32 mouse cellular contexts compared by ENCODE assay signal in the genomic region with DNA sequence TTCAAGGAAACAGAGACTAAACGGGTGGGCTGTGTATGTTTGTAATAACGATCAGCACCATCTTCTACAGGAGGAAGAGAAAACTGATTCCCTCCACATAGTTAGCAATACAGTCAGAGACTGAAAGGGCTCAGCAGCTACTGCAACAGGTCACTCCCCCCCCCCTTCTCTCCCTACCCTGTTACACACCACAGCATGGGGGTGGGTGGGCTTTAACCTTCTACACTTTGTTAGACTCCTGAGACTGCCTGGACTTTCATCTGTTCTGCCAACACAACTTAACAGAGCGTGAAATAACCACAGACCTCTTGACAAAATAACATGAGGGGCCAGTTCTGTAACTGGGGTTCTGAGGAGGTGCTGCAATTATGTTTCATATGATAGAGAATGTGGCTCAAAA. TPM values are rescaled to one million over a fixed set of nuclear protein-coding genes. Genes with fewer than 3 reads are reported as not detected.
DNase-seq lines count a peak whose midpoint lies in the region; ATAC-seq and TF ChIP-seq lines count a peak whose summit lies in the region.
"Had no signal": no experiment of that assay in that cellular context is flagged by ENCODE, and none has a peak within 500 bp of the region (broad histone marks: within the 10 kb centered on the region; RNA-seq: fewer than 3 reads in every experiment).

No protein-coding gene starts in this region.

- TF ChIP-seq POLR2A in CH12.LX (IDR thresholded peaks at IDR 0.05; ENCODE audit: low read depth, low read length), result no peak

- H3K27ac ChIP-seq in CH12.LX (ENCODE audit: insufficient read depth, low read depth), result no peak overlapping the region
- H3K27ac ChIP-seq in kidney, embryonic 15.5 days, result peak overlapping the region; percentile 74
- no peak overlapping the region for H3K27ac ChIP-seq in liver, postnatal 0 days (ENCODE audit: low read depth)
- H3K27ac ChIP-seq: heart, embryonic 13.5 days; hindbrain, embryonic 14.5 days; liver, embryonic 14.5 days; midbrain, embryonic 15.5 days; stomach, postnatal 0 days had no signal

- TF ChIP-seq RAD21 in CH12.LX (IDR thresholded peaks at IDR 0.05; ENCODE audit: low read depth, low read length), result no peak

- 29% methylated on average over 3 of the region's 3 CpGs for WGBS in kidney, embryonic 15.5 days
- WGBS in liver, postnatal 0 days (ENCODE audit: insufficient replicate concordance), result 73% methylated on average over 3 of the region's 3 CpGs

- H3K9me3 ChIP-seq in CH12.LX (replicated peaks; ENCODE audit: low read length), result no peaks in the 10 kb centered on the region
- H3K9me3 ChIP-seq in kidney, embryonic 15.5 days (replicated peaks), result no peaks in the 10 kb centered on the region
- H3K9me3 ChIP-seq in liver, postnatal 0 days (ENCODE audit: low read length), result no peaks in the 10 kb centered on the region
- H3K9me3 ChIP-seq: G1E; heart, embryonic 13.5 days; midbrain, embryonic 15.5 days had no signal

- peak; percentile 12 for DNase-seq in embryo, embryonic 11 days
- no peak for DNase-seq in embryo, embryonic 9.5 days (ENCODE audit: extremely low spot score)
- DNase-seq in CH12.LX (ENCODE audit: extremely low read depth) (peak; percentile 3), adipocyte (ENCODE audit: low spot score) (no peak)
- peak; percentile 36 to 46 for DNase-seq in kidney, postnatal 25 days
- DNase-seq in liver, postnatal 0 days, result no peak
- DNase-seq in heart, adult 11 months, result no peak
- DNase-seq: adrenal gland, postnatal 14 days; cerebellum, adult 11 months; cerebellum, adult 9-11 months; forebrain, postnatal 0 days; heart, postnatal 10 days; layer of hippocampus, adult 9-11 months; liver; lung, embryonic 14.5 days; lung, postnatal 14 days; right cerebral cortex, postnatal 4 days; thymus, adult 18-20 months; thymus, postnatal 25 days had no signal

- no peak for TF ChIP-seq CTCF in CH12.LX (conservative IDR thresholded peaks at IDR 0.05 in 1 of 2, IDR thresholded peaks at IDR 0.05 in 1 of 2; ENCODE audit: low read depth in 2 of 2, low read length in 2 of 2)
- no peak for TF ChIP-seq CTCF in liver, postnatal 0 days (IDR thresholded peaks at IDR 0.05; ENCODE audit: low read depth)

- no peak overlapping the region for H3K4me2 ChIP-seq in CH12.LX (ENCODE audit: insufficient read depth, low read depth, poor library complexity, severe bottlenecking)
- 0 out of 2 replicates have a peak overlapping the region, but pooled peaks have one; percentile 9 for H3K4me2 ChIP-seq in kidney, embryonic 15.5 days
- no peak overlapping the region for H3K4me2 ChIP-seq in liver, postnatal 0 days (ENCODE audit: low read depth, low read length)
- H3K4me2 ChIP-seq: heart, embryonic 13.5 days; hindbrain, embryonic 14.5 days; lung, embryonic 14.5 days; midbrain, embryonic 15.5 days had no signal

- no peak overlapping the region for H3K4me3 ChIP-seq in CH12.LX (replicated peaks in 1 of 3; ENCODE audit: low read depth in 2 of 3, low read length in 2 of 3, poor library complexity in 1 of 3)
- H3K4me3 ChIP-seq in kidney, embryonic 15.5 days (replicated peaks), result no peak overlapping the region
- H3K4me3 ChIP-seq in liver, postnatal 0 days (ENCODE audit: low read depth, low read length), result no peak overlapping the region
- H3K4me3 ChIP-seq: erythroblast, embryonic 14.5 days; heart, embryonic 13.5 days; midbrain, embryonic 15.5 days had no signal

- no peaks in the 10 kb centered on the region for H3K27me3 ChIP-seq in CH12.LX (replicated peaks)
- H3K27me3 ChIP-seq in kidney, embryonic 15.5 days, result no peaks in the 10 kb centered on the region
- no peaks in the 10 kb centered on the region for H3K27me3 ChIP-seq in liver, postnatal 0 days (ENCODE audit: insufficient read depth, low read length)
- H3K27me3 ChIP-seq: heart, embryonic 13.5 days; midbrain, embryonic 15.5 days; Patski had no signal

- dilution Hi-C loops in CH12.LX (cut with MboI; ENCODE audit: extremely low pct_ligation_motif_present, extremely low pct_unique_long_range_greater_than_20kb, low sequenced_read_pairs), result no loop called here

- no peak overlapping the region for H3K9ac ChIP-seq in CH12.LX (ENCODE audit: insufficient read depth, low read depth)
- H3K9ac ChIP-seq in kidney, embryonic 15.5 days, result no peak overlapping the region
- H3K9ac ChIP-seq in liver, postnatal 0 days (replicated peaks), result no peak overlapping the region
- H3K9ac ChIP-seq: forebrain, postnatal 0 days; heart, embryonic 13.5 days; hindbrain, embryonic 14.5 days; liver, embryonic 14.5 days; lung, embryonic 14.5 days; midbrain, embryonic 15.5 days had no signal

- no peaks in the 10 kb centered on the region for H3K36me3 ChIP-seq in CH12.LX (replicated peaks in 1 of 2; ENCODE audit: control insufficient read depth in 1 of 2, insufficient read depth in 1 of 2, low read length in 1 of 2)
- H3K36me3 ChIP-seq in kidney, embryonic 15.5 days, result no peaks in the 10 kb centered on the region
- H3K36me3 ChIP-seq in liver, postnatal 0 days (replicated peaks; ENCODE audit: insufficient read depth, low read length), result no peaks in the 10 kb centered on the region
- H3K36me3 ChIP-seq: G1E; heart, embryonic 13.5 days; midbrain, embryonic 15.5 days had no signal

- H3K79me2 ChIP-seq in CH12.LX (replicated peaks; ENCODE audit: control insufficient read depth, extremely low read depth, insufficient read depth, poor library complexity, severe bottlenecking), result no peaks in the 10 kb centered on the region

- ATAC-seq in kidney, embryonic 15.5 days (replicated peaks; ENCODE audit: low FRiP score), result peak; percentile 97
- ATAC-seq in liver, postnatal 0 days, result no peak
- ATAC-seq: forebrain, postnatal 0 days; inflammation-experienced regulatory T-cells, adult 6 months; midbrain, embryonic 15.5 days; Patski had no signal

- H3K4me1 ChIP-seq in CH12.LX (ENCODE audit: control insufficient read depth in 1 of 2, insufficient read depth in 2 of 2), result peaks cover 0 to 11% of the 10 kb centered on the region in 2 experiments; a peak in 2 of 4 replicates
- peaks cover 10% of the 10 kb centered on the region; the same call in 1 of the 2 replicates for H3K4me1 ChIP-seq in kidney, embryonic 15.5 days
- H3K4me1 ChIP-seq in liver, postnatal 0 days (ENCODE audit: insufficient read depth), result no peaks in the 10 kb centered on the region
- H3K4me1 ChIP-seq: heart, embryonic 13.5 days; midbrain, embryonic 15.5 days had no signal

- TF ChIP-seq EP300 in CH12.LX (IDR thresholded peaks at IDR 0.05; ENCODE audit: low read length), result no peak
- no peak for TF ChIP-seq EP300 in liver, postnatal 0 days (IDR thresholded peaks at IDR 0.05; ENCODE audit: low read depth)

- in situ Hi-C loops in CH12.LX (cut with MboI; ENCODE audit: low pct_ligation_motif_present, low pct_unique_long_range_greater_than_20kb, low sequenced_read_pairs), result no loop called here

TF ChIP-seq in CH12.LX, 34 proteins besides CTCF, POLR2A, EP300 and RAD21:
- TF ChIP-seq ETS1 (conservative IDR thresholded peaks at IDR 0.05; ENCODE audit: low read depth, low read length), result no peak
- TF ChIP-seq KAT2A (IDR thresholded peaks at IDR 0.05; ENCODE audit: insufficient replicate concordance, low read length), result no peak
- no peak for TF ChIP-seq MAFK (IDR thresholded peaks at IDR 0.05; ENCODE audit: insufficient replicate concordance, low read length)
- no peak for TF ChIP-seq E2F4 (IDR thresholded peaks at IDR 0.05; ENCODE audit: insufficient replicate concordance, low read depth, low read length)
- TF ChIP-seq MEF2A (IDR thresholded peaks at IDR 0.05; ENCODE audit: borderline replicate concordance, low read depth, low read length), result no peak
- TF ChIP-seq MAX (IDR thresholded peaks at IDR 0.05; ENCODE audit: low read length), result no peak
- no peak for TF ChIP-seq MYC (IDR thresholded peaks at IDR 0.05; ENCODE audit: low read depth, low read length)
- no peak for TF ChIP-seq NRF1 (IDR thresholded peaks at IDR 0.05; ENCODE audit: low read depth, low read length)
- no peak for TF ChIP-seq CHD1 (IDR thresholded peaks at IDR 0.05; ENCODE audit: low read depth, low read length)
- TF ChIP-seq NELFE (IDR thresholded peaks at IDR 0.05; ENCODE audit: low read depth, low read length), result no peak
- no peak for TF ChIP-seq TBP (conservative IDR thresholded peaks at IDR 0.05; ENCODE audit: low read depth, low read length)
- TF ChIP-seq CHD2 (IDR thresholded peaks at IDR 0.05; ENCODE audit: low read length), result no peak

RNA-seq across cellular contexts. Expression of gene Snap91, which starts 50.7 kb away (rescaled TPM):
- total RNA-seq in CH12.LX (2012; rRNA removed) (0.17 and 0.21 TPM in 2 replicates), CH12.LX (2014; rRNA removed) (0.12 TPM in 2 replicates)
- 0.20 and 0.41 TPM in 2 replicates for polyA plus RNA-seq in CH12.LX (2012; ENCODE audit: insufficient read length, low read depth)
- 20.6 and 21.3 TPM in 2 replicates for polyA plus RNA-seq in kidney, embryonic 15.5 days (2015; fragmentation: Nextera tagmentation; extraction: Ambion mirVana)
- polyA plus RNA-seq in liver, postnatal 0 days (2015; fragmentation: Nextera tagmentation; extraction: Ambion mirVana), result not detected in 2 replicates
- total RNA-seq: hematopoietic stem cell, adult 5-6 weeks; neutrophil, adult 5-6 weeks had no signal
- polyA plus RNA-seq: C2C12, G1E had no signal

Comparison
In these comparisons a context has a peak if more than half of its experiments do, and no peak if none do; other contexts are left out.
1. DNase-seq: peak in embryo, embryonic 11 days (single experiment), CH12.LX (single experiment) and kidney, postnatal 25 days (2 of 2); none in embryo, embryonic 9.5 days (single experiment), liver, postnatal 0 days (single experiment), adipocyte (single experiment) and heart, adult 11 months (single experiment).
2. RNA of gene Snap91, which starts 50.7 kb away (polyA plus RNA-seq): 20.6 to 21.3 TPM in kidney, embryonic 15.5 days; 0.20 to 0.41 TPM in CH12.LX and not detected in liver, postnatal 0 days; every median in the first group is over 10 times any median in the second.